In genomic region chr13:101763149-101763548, GRCm38 (mm10) we compare ENCODE assay signal across 18 mouse cellular contexts. TPM values are rescaled to one million over a fixed set of nuclear protein-coding genes. Genes with fewer than 3 reads are reported as not detected.
DNase-seq lines count a peak whose midpoint lies in the region; ATAC-seq and TF ChIP-seq lines count a peak whose summit lies in the region.
"Had no signal": no experiment of that assay in that cellular context is flagged by ENCODE, and none has a peak within 500 bp of the region (broad histone marks: within the 10 kb centered on the region; RNA-seq: fewer than 3 reads in every experiment).

No protein-coding gene starts in this region.

- no peak for ATAC-seq in liver, embryonic 14.5 days (ENCODE audit: insufficient read depth)
- ATAC-seq in liver, embryonic 12.5 days, result no peak
- no peak for ATAC-seq in embryonic facial prominence, embryonic 14.5 days (ENCODE audit: low read depth)
- ATAC-seq: Patski had no signal

- intact Hi-C loops in heart, adult 2 months (cut with DNase I), result no loop called here

- no peak for TF ChIP-seq POLR2A in heart, adult 2 months (IDR thresholded peaks at IDR 0.05; ENCODE audit: insufficient read depth, low read depth, low read length)
- TF ChIP-seq POLR2A in small intestine, adult 2 months (IDR thresholded peaks at IDR 0.05; ENCODE audit: low read depth, low read length), result no peak

- WGBS in heart, adult 2 months, result 64% methylated on average over 5 of the region's 5 CpGs
- 64% methylated on average over 5 of the region's 5 CpGs for WGBS in liver, embryonic 14.5 days (ENCODE audit: insufficient replicate concordance)
- WGBS in liver, embryonic 12.5 days (ENCODE audit: insufficient replicate concordance), result 68% methylated on average over 5 of the region's 5 CpGs
- 86% methylated on average over 5 of the region's 5 CpGs for WGBS in embryonic facial prominence, embryonic 14.5 days
- WGBS in small intestine, adult 2 months, result 23% methylated on average over 5 of the region's 5 CpGs

- peaks cover 41% of the 10 kb centered on the region for H3K4me1 ChIP-seq in heart, adult 2 months (ENCODE audit: control insufficient read depth, insufficient read depth, low read length)
- peaks cover 54 to 56% of the 10 kb centered on the region in 2 experiments for H3K4me1 ChIP-seq in liver, embryonic 14.5 days (replicated peaks; ENCODE audit: control insufficient read depth in 2 of 2, insufficient read depth in 2 of 2, low read length in 1 of 2)
- peaks cover 85% of the 10 kb centered on the region for H3K4me1 ChIP-seq in liver, embryonic 12.5 days
- H3K4me1 ChIP-seq in embryonic facial prominence, embryonic 14.5 days (ENCODE audit: control insufficient read depth, insufficient read depth, low read length), result peaks cover 67% of the 10 kb centered on the region
- peaks cover 34% of the 10 kb centered on the region for H3K4me1 ChIP-seq in small intestine, adult 2 months (ENCODE audit: control insufficient read depth, insufficient read depth, insufficient read length, low read length)

- DNase-seq in heart, adult 2 months, result no peak
- no peak for DNase-seq in heart, postnatal 4 days
- no peak for DNase-seq in liver, embryonic 14.5 days (ENCODE audit: low read depth in 3 of 3, low spot score in 3 of 3)
- DNase-seq in embryonic facial prominence, embryonic 14.5 days (ENCODE audit: low spot score), result no peak
- no peak for DNase-seq in natural killer cell, adult 2 months (ENCODE audit: low spot score in 2 of 2)
- DNase-seq in frontal cortex, adult 2 months (ENCODE audit: extremely low spot score in 1 of 2, low spot score in 1 of 2), result no peak
- DNase-seq: adrenal gland, adult 8-10 months; cerebellum, postnatal 36 days; kidney, adult 11 months; layer of hippocampus, adult 9-11 months; lung, postnatal 36 days; retina, postnatal 1 day; thymus, postnatal 36 days had no signal

- H3K27me3 ChIP-seq in heart, adult 2 months (ENCODE audit: control insufficient read depth, insufficient read depth, low read length), result no peaks in the 10 kb centered on the region
- no peaks in the 10 kb centered on the region for H3K27me3 ChIP-seq in liver, embryonic 14.5 days (ENCODE audit: control insufficient read depth, insufficient read depth, low read length)
- H3K27me3 ChIP-seq in liver, embryonic 12.5 days (replicated peaks), result no peaks in the 10 kb centered on the region
- H3K27me3 ChIP-seq in embryonic facial prominence, embryonic 14.5 days (replicated peaks; ENCODE audit: control insufficient read depth, insufficient read depth, low read length), result no peaks in the 10 kb centered on the region
- H3K27me3 ChIP-seq in small intestine, adult 2 months (ENCODE audit: control insufficient read depth, insufficient read depth, low read length), result no peaks in the 10 kb centered on the region
- H3K27me3 ChIP-seq: Patski had no signal

- no peaks in the 10 kb centered on the region for H3K9me3 ChIP-seq in liver, embryonic 14.5 days (ENCODE audit: control insufficient read depth, low read length)
- no peaks in the 10 kb centered on the region for H3K9me3 ChIP-seq in liver, embryonic 12.5 days (replicated peaks)
- H3K9me3 ChIP-seq in embryonic facial prominence, embryonic 14.5 days (ENCODE audit: control insufficient read depth, low read length), result no peaks in the 10 kb centered on the region
- H3K9me3 ChIP-seq: limb, embryonic 10.5 days had no signal

- peak overlapping the region; percentile 16; the same call in 1 of the 2 replicates for H3K9ac ChIP-seq in heart, adult 2 months (ENCODE audit: low read depth, low read length)
- H3K9ac ChIP-seq in liver, embryonic 14.5 days (replicated peaks), result no peak overlapping the region
- H3K9ac ChIP-seq in liver, embryonic 12.5 days, result no peak overlapping the region
- H3K9ac ChIP-seq in embryonic facial prominence, embryonic 14.5 days (ENCODE audit: low read depth, low read length), result no peak overlapping the region

- H3K4me3 ChIP-seq in heart, adult 2 months, result peak overlapping the region; percentile 27
- H3K4me3 ChIP-seq in liver, embryonic 14.5 days (ENCODE audit: insufficient read depth in 1 of 2, low read depth in 2 of 2, low read length in 2 of 2), result no peak overlapping the region
- no peak overlapping the region for H3K4me3 ChIP-seq in liver, embryonic 12.5 days
- no peak overlapping the region for H3K4me3 ChIP-seq in embryonic facial prominence, embryonic 14.5 days (ENCODE audit: low read depth, low read length)
- H3K4me3 ChIP-seq in small intestine, adult 2 months (ENCODE audit: low read depth, low read length), result peak overlapping the region; percentile 15; the same call in 1 of the 2 replicates
- H3K4me3 ChIP-seq: limb, embryonic 10.5 days had no signal

- peak overlapping the region; percentile 62 for H3K27ac ChIP-seq in heart, adult 2 months
- no peak overlapping the region for H3K27ac ChIP-seq in liver, embryonic 14.5 days
- H3K27ac ChIP-seq in liver, embryonic 12.5 days, result no peak overlapping the region
- H3K27ac ChIP-seq in embryonic facial prominence, embryonic 14.5 days (replicated peaks; ENCODE audit: low read depth, low read length), result no peak overlapping the region
- peak overlapping the region; percentile 74 for H3K27ac ChIP-seq in small intestine, adult 2 months (ENCODE audit: insufficient read depth, low read depth, low read length)
- H3K27ac ChIP-seq: limb, embryonic 10.5 days had no signal

- TF ChIP-seq EP300 in heart, adult 2 months (IDR thresholded peaks at IDR 0.05; ENCODE audit: insufficient read depth, low read depth, low read length), result 0 out of 2 replicates have a peak, but pooled peaks have one; percentile 35
- no peak for TF ChIP-seq EP300 in liver, embryonic 14.5 days (IDR thresholded peaks at IDR 0.05; ENCODE audit: low read depth)

- H3K79me2 ChIP-seq in heart, adult 2 months (replicated peaks; ENCODE audit: control insufficient read depth, insufficient read depth, low read length), result peaks cover 19% of the 10 kb centered on the region

- H3K36me3 ChIP-seq in heart, adult 2 months (ENCODE audit: control insufficient read depth, insufficient read depth, low read length), result peaks cover 45% of the 10 kb centered on the region
- no peaks in the 10 kb centered on the region for H3K36me3 ChIP-seq in liver, embryonic 14.5 days (replicated peaks; ENCODE audit: control insufficient read depth, insufficient read depth, low read depth)
- 0 out of 2 replicates have a peak, but pooled peaks cover 4% of the 10 kb centered on the region for H3K36me3 ChIP-seq in liver, embryonic 12.5 days
- no peaks in the 10 kb centered on the region for H3K36me3 ChIP-seq in embryonic facial prominence, embryonic 14.5 days (ENCODE audit: control insufficient read depth, insufficient read depth, low read length)
- no peaks in the 10 kb centered on the region for H3K36me3 ChIP-seq in small intestine, adult 2 months (ENCODE audit: control insufficient read depth, insufficient read depth, low read length)
- H3K36me3 ChIP-seq: limb, embryonic 10.5 days had no signal

- peak; percentile 42 for TF ChIP-seq CTCF in heart, adult 2 months (IDR thresholded peaks at IDR 0.05)
- TF ChIP-seq CTCF in liver, embryonic 14.5 days (IDR thresholded peaks at IDR 0.05; ENCODE audit: low read depth), result peak; percentile 42
- peak; percentile 27; the same call in 1 of the 2 replicates for TF ChIP-seq CTCF in small intestine, adult 2 months (IDR thresholded peaks at IDR 0.05; ENCODE audit: extremely low read depth, insufficient read length, insufficient replicate concordance, low read depth, low read length)

- H3K4me2 ChIP-seq in liver, embryonic 14.5 days (ENCODE audit: low read depth), result peak overlapping the region; percentile 36
- H3K4me2 ChIP-seq in liver, embryonic 12.5 days, result no peak overlapping the region
- H3K4me2 ChIP-seq in embryonic facial prominence, embryonic 14.5 days (ENCODE audit: low read depth, low read length), result peak overlapping the region; percentile 12; the same call in 1 of the 2 replicates
- H3K4me2 ChIP-seq: heart, embryonic 11.5 days had no signal

RNA-seq across cellular contexts. Expression of gene Pik3r1, which starts 4.9 kb away (rescaled TPM):
- 100 to 1,000 TPM; 111 to 132 TPM for total RNA-seq in heart, adult 2 months (2021)
- polyA plus RNA-seq in heart, adult 2 months (2012; rRNA removed), result 23.7 and 41.4 TPM in 2 replicates
- 10 to 100 TPM; 34.7 to 35.8 TPM for total RNA-seq in heart, postnatal 4 days (2021)
- polyA plus RNA-seq in liver, embryonic 14.5 days (2012; rRNA removed), result 6.6 and 10.3 TPM in 2 replicates
- polyA plus RNA-seq in liver, embryonic 14.5 days (2014; fragmentation: Nextera tagmentation; extraction: Ambion mirVana), result 23.7 and 25.5 TPM in 2 replicates
- 17.2 and 22.0 TPM in 2 replicates for polyA plus RNA-seq in liver, embryonic 12.5 days (2016; fragmentation: Nextera tagmentation; extraction: Ambion mirVana)
- polyA plus RNA-seq in embryonic facial prominence, embryonic 14.5 days (2014; fragmentation: Nextera tagmentation; extraction: Ambion mirVana), result 45.9 and 49.1 TPM in 2 replicates
- 5.7 and 11.4 TPM in 2 replicates for polyA plus RNA-seq in small intestine, adult 2 months (2012; rRNA removed)
- 49.5 and 49.6 TPM in 2 replicates for polyA plus RNA-seq in frontal cortex, adult 2 months (2012; rRNA removed)

Comparison
In these comparisons a context has a peak if more than half of its experiments do, and no peak if none do; other contexts are left out.
1. H3K27ac ChIP-seq: peak in heart, adult 2 months (single experiment) and small intestine, adult 2 months (single experiment); none in liver, embryonic 14.5 days (single experiment), liver, embryonic 12.5 days (single experiment) and embryonic facial prominence, embryonic 14.5 days (single experiment).
2. H3K4me3 ChIP-seq: peak in heart, adult 2 months (single experiment) and small intestine, adult 2 months (single experiment); none in liver, embryonic 14.5 days (0 of 2), liver, embryonic 12.5 days (single experiment) and embryonic facial prominence, embryonic 14.5 days (single experiment).
3. Peak in every context shown above with its lines, with median percentiles within 50 percentile points of each other: CTCF ChIP-seq.